Mouse (Mus musculus): ENCODE measurements around the gene Pde7b. TPM values are rescaled to one million over a fixed set of nuclear protein-coding genes. Genes with fewer than 3 reads are reported as not detected.
"Not testable (repeated sequence)": the region's sequence is repeated elsewhere in the genome, so short reads cannot be mapped to it uniquely, and the experiment has no call there.

Pde7b gene
- total RNA-seq, 2 experiments from 2014 or later, result 32.5 to 41.0 TPM

DNA sequence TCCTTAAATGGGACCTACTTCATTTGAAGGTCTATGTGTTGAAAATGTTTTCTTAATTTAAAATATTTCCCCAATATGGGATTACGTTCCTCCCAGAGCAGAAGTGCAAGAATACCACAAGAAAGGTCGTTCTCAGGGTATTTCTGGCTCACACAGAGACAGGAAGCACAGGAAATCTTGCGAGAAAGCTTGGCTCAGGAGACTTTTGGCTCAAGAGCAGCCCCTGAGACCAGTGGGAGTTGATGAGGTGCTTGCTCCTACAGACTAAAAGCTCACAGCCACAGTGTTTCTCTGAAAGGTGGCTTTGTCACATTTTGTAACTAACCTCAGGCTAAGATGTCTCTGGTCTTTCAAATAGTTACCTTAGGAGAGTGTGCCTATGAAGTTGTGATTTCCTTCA, 174.1 kb downstream of the Pde7b start:
- TF ChIP-seq CTCF (IDR thresholded peaks at IDR 0.05), result no peak
- H3K27ac ChIP-seq, result peak overlapping the region; percentile 82
- intact Hi-C loops (cut with DNase I), result no loop called here
- DNase-seq, result peak; percentile 41
- 0 out of 2 replicates have a peak overlapping the region, but pooled peaks have one; percentile 5 for H3K4me3 ChIP-seq

DNA sequence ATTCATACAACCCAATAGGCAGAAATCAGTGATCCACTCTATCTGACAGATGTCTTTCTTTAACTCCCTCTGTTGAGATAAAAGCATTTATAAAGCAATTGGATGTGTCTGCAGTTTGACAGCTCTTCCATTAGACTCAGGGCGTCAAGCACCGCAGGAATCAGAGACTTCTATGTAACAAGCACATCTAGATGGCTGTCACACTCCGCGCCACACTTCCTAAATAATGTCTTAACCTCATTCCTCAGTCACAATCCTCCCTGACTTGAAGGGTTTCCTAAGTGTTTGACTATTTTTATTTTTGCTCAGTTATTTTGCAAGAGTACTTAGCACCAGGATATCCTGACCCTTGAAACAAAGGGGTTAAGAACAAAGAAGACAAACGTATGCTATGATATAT, 174.7 kb downstream of the Pde7b start:
- DNase-seq, result no peak
- intact Hi-C loops (cut with DNase I), result no loop called here
- TF ChIP-seq CTCF (IDR thresholded peaks at IDR 0.05), result no peak
- Histone ChIP-seq H3K4me3 (no peak overlapping the region), H3K27ac (peak overlapping the region; percentile 82)

DNA sequence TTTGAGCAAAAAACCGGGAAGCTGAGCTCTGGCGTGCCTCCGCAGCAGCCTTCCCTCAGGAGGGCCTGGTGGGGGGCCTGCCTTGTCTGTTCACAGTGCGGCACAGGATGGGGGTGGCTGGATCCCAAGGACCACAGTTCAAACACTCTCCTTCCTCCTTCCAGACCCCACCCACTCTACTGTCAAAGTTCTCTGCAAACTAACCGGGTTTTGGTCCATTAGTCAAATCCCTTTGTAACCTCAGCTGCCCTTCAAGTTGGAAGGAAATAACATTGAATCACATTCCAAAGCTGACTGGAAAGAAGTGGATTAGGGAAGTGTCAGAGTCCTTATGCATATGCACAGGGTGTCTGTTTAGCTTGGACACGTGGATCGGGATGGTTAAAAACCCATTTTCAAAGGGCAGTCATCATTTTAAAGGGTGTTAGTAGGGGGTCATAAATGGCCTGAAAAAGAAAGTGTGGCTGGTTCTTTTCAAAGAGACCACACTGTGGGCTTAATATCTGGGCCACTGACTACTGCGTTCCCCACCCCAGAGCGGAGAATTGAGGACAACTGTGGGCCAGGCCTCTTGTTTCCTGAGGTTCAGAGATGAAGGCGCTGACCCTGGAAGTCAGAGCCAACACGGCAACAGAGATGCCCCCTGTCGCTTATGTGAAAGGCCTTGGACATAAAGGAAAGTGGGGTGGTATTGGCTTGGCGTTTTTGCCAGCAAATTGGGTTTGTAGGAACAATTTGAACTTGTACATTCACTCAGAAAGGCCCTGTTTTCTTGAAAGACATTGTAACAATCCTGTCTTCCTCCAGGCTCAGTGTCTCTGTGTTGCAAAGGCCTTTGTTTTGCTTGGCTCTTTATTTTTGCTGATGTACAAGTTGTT, 175.8 kb downstream of the Pde7b start:
- Histone ChIP-seq H3K4me3 (peak overlapping the region; percentile 73), H3K27ac (peak overlapping the region; percentile 82)
- TF ChIP-seq CTCF (IDR thresholded peaks at IDR 0.05), result no peak
- peak; percentile 40 for DNase-seq
- intact Hi-C loops (cut with DNase I), result loop anchor here (5.0 kb wide), 1 partner anchor 62 kb away; no protein-coding TSS in a partner anchor

DNA sequence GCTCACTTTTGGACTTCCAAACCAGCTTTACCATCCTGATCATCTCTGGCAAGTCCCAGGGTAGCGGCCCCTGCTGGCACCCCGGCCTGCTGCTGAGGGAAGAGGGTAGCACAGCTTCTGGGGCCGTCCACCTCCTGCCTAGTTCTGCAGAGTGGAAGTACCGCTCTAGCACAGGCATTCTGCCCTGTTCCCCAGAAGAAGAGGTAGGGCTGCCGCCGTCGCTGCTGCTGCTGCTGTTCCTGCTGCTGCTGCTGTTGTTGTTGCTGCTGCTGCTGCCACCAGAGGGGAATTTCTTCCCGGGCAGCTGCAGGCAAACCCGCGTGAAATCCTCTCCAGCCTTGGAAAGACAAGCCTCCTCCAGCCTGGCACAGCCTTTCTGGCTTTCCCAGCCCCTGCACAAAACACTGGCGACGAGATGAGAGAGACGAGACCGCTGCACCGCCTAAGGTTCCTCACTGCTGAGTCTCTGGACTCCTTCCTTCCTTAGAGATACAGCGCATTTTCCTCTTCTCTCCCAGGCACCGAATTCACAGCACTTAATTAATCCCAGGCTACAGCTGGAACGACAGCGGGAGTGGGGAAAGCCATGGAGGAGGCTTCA, 176.8 kb downstream of the Pde7b start:
- intact Hi-C loops (cut with DNase I), result loop anchor here (5.0 kb wide), 1 partner anchor 61 kb away; no protein-coding TSS in a partner anchor
- TF ChIP-seq CTCF (IDR thresholded peaks at IDR 0.05), result peak; percentile 44
- Histone ChIP-seq H3K27ac (peak overlapping the region; percentile 82), H3K4me3 (peak overlapping the region; percentile 73)
- peak; percentile 60 for DNase-seq

DNA sequence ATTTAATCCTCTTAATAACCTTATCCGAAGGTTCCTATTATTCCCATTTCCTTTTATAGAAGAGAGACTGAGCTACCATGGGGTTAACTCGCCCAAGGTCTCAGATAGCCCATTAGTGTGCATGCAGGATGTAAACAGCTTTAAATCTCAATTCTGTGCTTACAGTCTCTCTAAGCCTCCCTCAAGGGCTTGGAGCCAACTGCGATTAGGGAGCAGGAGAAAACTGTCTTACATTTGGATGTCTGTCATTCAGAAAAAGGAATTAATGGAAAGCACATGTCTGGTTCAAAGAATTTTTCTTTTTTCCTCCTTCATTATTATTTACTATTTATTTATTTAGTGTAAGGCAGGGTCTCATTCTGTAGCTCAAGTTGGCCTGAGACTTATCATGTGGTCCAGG, 181.8 kb downstream of the Pde7b start:
- H3K4me3 ChIP-seq, result no peak overlapping the region
- intact Hi-C loops (cut with DNase I), result no loop called here
- TF ChIP-seq CTCF (IDR thresholded peaks at IDR 0.05), result no peak
- no peak overlapping the region for H3K27ac ChIP-seq
- DNase-seq, result no peak

DNA sequence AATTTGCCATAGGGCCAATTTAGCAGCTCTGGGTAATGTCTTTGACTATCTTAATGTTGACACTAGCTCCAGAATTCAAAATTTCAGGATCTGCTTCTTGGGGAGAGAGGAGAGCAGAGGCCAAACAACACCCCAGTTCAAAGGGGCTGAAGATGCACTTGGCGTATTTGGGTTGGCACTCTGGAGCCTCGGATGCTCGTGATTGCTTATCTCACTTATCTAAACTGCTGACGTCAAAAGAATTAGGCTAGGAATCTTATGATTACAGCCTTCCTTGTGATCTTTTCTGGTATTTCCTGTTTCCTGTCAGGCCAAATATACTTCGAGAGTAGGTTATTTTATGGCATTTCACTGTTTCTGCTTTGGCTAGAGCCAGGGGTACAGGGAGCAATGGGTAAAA, 191.1 kb downstream of the Pde7b start:
- intact Hi-C loops (cut with DNase I), result no loop called here
- H3K27ac ChIP-seq, result peak overlapping the region; percentile 50

DNA sequence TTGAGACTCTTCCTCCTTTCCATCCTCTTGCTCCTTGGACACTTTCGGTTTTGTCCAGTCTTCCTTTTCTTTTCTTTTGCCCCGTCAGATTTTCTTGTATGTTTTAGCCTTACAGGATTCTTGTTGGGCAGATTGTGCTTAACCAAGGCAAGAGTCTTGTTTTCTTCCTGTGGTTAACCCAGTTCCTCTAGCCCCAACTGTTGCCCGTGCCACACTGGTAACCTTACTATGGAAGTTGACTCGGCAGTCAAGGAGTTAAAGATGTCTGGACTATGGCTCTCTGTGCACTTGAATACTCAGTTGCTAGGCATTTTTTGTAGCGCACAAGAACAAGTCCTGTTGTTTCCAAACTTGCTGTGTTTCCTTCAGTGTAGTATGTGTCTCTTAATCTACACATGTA, 193.0 kb downstream of the Pde7b start:
- intact Hi-C loops (cut with DNase I), result no loop called here
- H3K27ac ChIP-seq, result no peak overlapping the region
- no peak for DNase-seq
- TF ChIP-seq CTCF (IDR thresholded peaks at IDR 0.05), result no peak
- H3K4me3 ChIP-seq, result no peak overlapping the region

More for the DNA sequence above, 191.1 kb downstream of the Pde7b start:
- TF ChIP-seq CTCF (IDR thresholded peaks at IDR 0.05), result no peak
- DNase-seq, result no peak
- no peak overlapping the region for H3K4me3 ChIP-seq

DNA sequence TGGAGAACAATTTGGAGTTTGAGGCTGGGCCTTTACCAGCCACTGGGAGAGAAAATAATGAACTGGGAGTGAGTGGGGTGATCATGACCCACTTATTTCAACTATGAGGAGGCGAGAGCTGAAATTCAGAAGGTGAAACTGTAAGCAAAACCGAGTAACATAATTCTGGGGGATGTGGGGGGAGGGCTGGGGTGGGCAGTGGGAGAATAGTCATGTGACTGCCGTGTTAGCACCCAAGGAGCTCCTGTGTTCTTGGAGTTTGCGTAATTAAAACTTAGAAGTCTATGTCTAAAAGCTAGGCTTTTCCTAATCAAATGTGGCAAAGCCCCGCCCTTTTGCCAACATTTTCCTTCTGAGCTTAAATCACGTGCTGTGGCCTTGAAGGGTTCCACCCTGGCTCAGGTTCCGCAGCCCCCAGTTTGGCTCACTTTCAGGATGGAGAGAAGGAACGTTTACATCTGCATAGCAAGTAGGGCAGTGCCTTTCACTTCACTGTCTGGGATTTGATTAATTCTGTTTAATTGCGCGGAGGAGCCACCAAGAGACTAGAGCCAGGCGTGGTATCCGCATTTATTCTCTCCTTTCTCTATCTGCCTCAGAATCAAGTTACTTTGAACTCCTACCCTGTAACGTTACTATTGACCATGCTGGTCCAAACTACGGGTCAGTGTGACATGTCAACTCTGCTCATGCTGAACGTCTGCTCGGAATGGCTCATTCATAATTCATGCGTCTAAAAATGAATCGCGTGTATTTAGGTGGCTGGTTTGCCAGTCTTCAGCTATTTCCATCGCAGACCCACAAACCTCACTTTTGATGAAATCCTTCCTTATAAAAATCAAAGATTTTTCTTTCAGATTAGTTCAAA, 196.1 kb downstream of the Pde7b start:
- intact Hi-C loops (cut with DNase I), result no loop called here
- peak overlapping the region; percentile 53; the same call in 1 of the 2 replicates for H3K27ac ChIP-seq
- no peak for DNase-seq
- H3K4me3 ChIP-seq, result no peak overlapping the region
- no peak for TF ChIP-seq CTCF (IDR thresholded peaks at IDR 0.05)

DNA sequence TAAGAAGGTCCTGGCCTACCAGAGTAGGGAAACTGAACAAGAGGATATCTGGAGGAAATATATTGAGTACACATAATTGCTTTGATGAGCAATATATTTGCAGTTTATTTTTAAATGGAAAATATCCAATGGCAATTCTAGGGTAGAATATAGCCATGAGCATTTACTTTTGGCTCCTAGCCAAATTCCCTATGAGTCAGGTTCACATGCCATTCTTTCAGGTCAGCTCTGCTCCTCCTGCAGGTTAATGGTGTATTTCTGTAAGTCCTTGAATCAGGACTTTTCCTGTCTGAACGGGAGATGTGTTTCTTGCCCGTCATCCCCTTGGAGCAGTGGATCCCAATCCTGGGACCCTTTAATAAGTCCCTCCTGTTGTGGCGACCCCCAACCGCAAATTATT, 197.1 kb downstream of the Pde7b start:
- Histone ChIP-seq H3K4me3 (no peak overlapping the region), H3K27ac (no peak overlapping the region)
- TF ChIP-seq CTCF (IDR thresholded peaks at IDR 0.05), result no peak
- intact Hi-C loops (cut with DNase I), result no loop called here
- no peak for DNase-seq

DNA sequence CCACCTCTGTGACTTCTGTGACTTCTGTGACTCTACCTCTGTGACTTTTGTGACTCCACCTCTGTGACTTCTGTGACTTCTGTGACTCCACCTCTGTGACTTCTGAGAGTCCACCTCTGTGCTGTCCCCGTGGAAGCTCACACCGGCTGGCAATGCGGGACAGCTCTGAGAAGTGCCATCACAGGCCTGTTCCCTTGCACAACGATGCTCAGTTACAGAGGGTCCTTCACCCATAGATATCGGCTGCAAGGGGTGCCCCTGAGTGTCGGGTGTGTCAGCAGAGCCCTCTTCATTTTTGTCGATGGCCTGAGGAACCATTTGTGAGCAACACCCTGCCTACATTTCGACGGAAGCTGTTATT, 206.4 kb downstream of the Pde7b start:
- 0 out of 2 replicates have a peak overlapping the region, but pooled peaks have one; percentile 20 for H3K27ac ChIP-seq
- H3K4me3 ChIP-seq, result no peak overlapping the region
- DNase-seq, result no peak
- intact Hi-C loops (cut with DNase I), result no loop called here
- no peak for TF ChIP-seq CTCF (IDR thresholded peaks at IDR 0.05)

DNA sequence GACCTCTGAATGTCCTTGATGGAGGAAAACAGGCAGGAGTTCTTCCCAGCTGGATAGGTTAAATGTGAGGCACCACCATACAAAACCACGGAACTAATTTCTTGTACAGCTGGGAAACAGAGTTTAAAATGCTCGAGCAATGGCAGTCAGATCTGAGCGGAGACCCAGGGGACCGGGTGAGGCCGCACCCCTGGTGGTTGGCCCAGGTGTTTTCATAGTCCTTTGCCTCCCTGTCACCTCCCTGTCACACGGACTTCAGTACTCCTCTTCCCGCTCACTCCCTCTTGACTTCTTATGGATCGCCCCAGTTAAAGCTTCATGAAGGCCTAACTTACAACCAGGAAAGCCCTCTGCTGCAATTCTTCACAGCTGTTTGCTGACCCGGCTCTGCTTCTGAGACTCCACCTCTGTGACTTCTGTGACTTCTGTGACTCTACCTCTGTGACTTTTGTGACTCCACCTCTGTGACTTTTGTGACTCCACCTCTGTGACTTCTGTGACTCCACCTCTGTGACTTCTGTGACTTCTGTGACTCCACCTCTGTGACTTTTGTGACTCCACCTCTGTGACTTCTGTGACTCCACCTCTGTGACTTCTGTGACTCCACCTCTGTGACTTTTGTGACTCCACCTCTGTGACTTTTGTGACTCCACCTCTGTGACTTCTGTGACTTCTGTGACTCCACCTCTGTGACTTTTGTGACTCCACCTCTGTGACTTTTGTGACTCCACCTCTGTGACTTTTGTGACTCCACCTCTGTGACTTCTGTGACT, 206.9 kb downstream of the Pde7b start:
- peak overlapping the region; percentile 32 for H3K4me3 ChIP-seq
- peak overlapping the region; percentile 57 for H3K27ac ChIP-seq
- intact Hi-C loops (cut with DNase I); DNase-seq: not testable (repeated sequence)

DNA sequence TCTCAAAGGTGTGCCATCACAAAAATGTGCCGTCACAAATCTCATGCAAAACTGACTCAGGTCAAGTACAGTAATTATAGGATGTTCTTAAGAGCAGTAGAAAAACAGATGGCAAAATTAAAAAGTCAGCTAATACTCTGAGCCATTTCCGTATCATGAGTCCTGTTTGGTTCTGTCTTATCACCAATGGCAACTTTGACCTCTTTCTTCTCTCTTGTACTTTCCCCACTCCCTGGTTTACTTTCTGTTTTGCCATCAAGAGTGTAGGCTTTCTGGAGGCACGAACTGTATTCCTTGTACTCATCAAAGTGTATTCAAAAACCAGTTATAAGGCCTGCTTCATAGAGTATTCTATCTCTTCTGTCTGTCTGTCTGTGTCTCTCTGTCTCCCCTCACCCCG, 211.0 kb downstream of the Pde7b start:
- TF ChIP-seq CTCF (IDR thresholded peaks at IDR 0.05), result no peak
- DNase-seq, result no peak
- Histone ChIP-seq H3K4me3 (peak overlapping the region; percentile 13; the same call in 1 of the 2 replicates), H3K27ac (peak overlapping the region; percentile 74)
- intact Hi-C loops (cut with DNase I), result no loop called here

All from gastrocnemius, adult 2 months (tissue).